Mouse (Mus musculus): Measurements from ENCODE around the gene Mettl7b.

The Mettl7b gene

DNA sequence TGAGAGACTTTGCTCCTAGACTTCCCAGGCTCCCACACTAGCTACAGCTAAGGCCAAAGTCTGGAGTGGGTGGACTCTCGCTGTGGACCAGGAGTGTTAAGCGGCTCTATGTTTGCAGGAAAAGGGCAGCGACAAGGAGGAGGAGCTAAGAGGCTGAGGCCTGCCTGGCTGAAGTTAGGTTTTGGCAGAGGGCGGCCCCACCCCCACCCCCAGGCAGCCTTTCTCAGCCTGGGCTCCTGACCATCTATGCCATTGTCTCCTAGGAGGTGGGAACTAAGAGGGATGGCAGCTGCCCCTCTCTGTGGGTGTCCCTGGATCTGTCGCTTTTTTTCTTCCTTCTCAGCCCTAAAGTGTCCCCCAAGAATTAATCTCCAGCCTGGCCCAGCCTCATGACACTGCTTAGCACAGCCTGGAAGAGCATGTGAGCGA, 41.6 kb downstream of the Mettl7b start:
- DNase-seq (ENCODE audit: low spot score), result no peak

DNA sequence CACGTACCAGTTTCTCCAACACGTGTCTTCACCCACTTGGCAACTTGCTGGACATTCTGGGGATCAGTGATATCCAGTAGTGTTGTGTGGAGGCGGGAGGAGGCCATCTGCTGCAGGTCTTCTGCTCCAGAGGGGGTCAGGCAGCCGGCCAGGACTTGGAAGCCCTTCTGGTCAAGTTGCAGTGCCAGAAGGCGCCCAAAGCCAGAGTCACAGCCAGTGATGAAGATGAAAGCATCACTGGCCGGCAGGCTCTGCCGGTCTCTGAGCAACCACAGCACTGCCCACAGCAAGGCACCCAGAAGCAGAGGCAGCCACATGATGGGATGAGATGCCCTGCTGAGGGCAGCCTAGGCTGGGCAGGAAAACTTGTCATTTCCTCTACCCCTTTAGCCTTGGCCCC, 42.5 kb downstream of the Mettl7b start:
- no peak for DNase-seq (ENCODE audit: low spot score)

DNA sequence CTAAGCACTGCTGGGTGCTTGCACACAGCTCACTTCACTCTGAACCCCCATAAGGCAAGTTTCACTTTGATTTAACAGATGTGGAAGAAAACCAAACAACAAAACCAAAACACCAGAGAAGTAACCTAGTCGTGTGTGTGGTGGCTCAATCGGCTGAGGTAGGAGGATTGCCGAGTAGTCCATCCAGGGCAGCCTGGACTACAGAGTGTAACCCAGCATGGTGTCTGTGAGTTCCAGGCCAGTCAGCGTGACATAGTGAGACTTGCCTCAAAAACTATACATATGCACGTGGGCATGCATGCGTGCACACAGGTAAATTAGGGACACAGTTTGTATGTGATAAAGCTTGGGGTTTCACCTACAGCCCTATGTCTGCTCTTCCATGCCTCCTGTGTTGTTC, 43.4 kb downstream of the Mettl7b start:
- DNase-seq (ENCODE audit: low spot score), result no peak

DNA sequence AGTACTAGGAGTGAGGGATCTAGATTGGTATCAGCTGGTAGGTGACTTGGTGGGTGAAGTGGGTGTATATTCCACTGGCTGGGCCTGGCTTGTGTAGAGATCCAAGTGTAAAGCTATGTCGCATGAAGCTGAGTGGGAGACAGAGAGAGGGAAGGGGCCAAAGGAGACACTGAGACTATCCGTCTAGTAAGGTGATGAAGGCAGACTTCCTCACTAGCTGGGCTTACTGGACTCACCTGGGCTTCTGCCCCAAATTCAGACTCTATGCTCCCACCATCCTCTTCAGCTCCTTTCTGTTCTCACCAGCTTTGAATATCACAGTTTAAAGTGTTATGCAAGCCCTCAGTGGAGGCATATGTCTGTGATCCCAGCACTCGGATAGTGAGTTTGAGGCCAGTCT, 44.1 kb downstream of the Mettl7b start:
- no peak for DNase-seq (ENCODE audit: low spot score)

DNA sequence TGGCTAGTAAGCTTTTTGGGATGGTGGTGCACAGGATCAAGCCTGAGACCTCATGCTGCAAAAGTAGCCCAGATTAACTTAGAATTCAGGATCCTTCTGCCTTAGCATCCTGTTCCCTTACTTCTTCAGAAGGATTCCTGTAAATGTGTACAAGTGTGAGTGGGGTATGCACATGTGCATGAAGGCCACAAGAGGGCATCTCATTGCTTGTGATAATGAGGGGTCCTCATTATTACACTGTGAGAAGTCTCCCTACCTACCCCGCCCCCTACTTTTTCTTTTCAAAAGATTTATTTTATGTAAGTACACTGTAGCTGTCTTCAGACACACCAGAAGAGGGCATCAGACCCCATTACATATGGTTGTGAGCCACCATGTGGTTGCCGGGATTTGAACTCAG, 45.2 kb downstream of the Mettl7b start:
- no peak for DNase-seq (ENCODE audit: low spot score)

DNA sequence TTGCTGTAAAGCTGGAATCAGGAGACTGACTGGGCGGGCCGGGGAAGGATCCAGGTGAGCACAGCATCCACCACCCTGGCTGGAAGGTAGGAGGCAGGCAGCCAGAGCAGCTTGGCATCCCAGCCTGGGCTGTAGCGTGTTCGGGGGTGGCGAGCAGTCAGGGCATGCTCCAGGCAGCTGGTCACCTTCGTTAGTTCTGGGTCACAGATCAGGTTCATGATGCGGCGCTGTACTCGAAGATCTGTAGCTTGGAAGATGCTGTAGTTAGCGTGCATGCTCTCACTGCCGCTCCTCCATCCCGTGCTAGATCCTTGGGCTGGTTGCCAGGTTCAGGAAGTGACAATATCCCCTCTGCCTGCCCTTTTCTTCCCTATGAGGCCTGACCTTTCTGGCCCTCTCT, 47.1 kb downstream of the Mettl7b start:
- no peak for DNase-seq (ENCODE audit: low spot score)

DNA sequence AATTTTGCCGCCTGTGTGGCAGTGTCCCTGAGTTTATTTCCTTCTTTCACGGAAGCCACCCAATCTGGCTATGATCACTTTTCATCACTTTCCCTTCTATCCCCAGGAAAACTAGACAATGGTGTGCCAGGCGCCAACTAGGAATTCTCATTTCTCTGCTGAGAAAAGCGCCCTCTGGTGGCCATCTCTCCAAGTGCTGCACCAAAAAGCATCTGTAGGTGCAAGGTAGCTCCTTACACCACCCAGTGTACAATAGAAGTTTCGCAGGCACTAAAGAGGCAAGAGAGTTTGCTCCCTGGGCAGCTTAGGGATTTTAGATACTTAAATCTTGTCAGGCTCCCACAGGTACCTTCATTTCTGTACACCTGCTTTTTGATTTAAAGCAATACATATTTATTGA, 47.6 kb downstream of the Mettl7b start:
- peak; percentile 88 for DNase-seq (ENCODE audit: low spot score)

DNA sequence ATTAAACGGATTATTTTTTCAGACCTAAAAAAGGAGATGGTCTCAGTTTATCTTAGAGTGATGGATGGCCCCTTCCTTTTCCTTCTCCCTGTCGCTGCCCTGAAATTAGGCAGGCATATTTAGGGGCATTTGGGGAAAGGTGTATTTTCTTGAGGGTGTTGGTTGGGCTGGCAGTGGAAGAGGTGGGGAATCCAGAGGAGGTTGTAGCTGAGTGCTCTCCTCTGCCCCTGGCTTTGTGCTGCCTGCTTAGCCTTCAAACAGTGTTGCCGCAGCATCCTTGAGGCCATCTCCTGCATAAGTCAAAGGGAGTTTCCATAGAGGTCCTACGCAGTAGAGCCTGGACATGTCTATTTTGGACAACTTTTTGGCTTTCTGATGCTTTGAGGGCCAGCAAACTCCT, 48.0 kb downstream of the Mettl7b start:
- no peak for DNase-seq (ENCODE audit: low spot score)

DNA sequence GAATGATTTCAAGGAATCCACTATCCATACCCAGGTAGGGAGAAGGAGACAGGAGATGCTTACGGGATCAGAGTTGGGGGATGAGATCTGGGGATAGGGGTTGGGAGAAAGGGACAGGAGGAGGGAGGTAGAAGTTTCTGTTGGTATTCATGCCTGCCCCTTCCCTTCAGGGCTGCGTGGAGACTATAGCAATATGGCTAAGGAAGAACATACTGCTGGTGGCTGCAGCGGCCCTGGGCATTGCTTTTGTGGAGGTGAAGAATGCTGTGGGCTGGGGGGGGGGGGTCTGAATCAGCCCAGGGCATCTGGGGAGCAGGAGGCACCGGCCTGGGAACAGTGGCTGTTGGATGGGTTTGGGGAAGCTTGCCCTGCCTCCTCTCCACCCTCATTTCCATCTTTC, 48.5 kb downstream of the Mettl7b start:
- no peak for DNase-seq (ENCODE audit: low spot score)

DNA sequence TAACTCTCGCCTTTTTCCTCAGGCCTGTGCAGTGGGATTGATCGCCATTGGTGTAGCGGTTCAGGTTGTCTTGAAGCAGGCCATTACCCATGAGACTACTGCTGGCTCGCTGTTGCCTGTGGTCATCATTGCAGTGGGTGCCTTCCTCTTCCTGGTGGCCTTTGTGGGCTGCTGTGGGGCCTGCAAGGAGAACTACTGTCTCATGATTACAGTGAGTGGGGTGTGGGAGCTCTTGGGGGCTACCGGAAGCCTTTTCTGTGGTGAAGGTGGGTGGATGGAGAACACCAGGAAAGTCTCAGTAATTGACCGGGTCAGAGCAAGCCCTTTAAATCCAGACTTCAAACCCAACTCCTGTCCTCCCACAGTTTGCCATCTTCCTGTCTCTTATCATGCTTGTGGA, 49.4 kb downstream of the Mettl7b start:
- DNase-seq (ENCODE audit: low spot score), result no peak

DNA sequence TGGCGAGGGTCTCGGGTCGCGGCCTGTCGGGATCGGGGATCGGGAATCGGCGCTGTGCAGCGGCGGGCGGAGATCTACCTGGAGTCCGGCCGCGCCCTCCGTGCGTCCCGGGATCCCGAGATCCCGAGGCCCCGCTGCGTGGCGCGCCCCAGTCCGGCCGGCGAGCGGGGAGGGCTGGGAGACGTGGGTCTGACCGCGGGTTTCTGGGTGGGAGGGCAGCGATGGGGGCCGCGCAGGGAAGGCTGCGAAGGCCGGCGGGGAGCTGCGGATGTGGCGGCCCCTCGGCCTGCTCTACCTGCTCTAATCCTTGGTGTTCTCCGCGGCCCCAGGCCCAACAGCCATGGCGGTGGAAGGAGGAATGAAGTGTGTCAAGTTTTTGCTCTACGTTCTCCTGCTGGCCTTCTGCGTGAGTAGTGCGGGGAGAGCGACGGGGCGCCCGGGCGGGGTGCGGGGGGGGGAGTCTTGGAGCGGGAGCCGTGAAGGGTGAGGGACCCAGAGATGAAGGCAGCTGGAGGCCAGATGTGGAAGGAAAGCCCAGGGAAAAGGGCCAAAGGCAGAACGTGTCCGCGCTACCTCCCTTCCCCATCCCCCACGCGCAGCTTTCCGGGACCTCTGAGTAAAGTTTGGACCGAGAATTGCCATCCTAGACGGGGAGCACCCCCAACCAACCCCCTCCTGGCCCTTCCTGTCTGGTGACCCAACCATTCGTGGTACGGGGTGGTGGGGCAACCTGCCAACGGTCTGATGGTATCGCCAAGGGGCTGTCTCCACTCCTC, 50.5 kb downstream of the Mettl7b start:
- peak; percentile 52 for DNase-seq (ENCODE audit: low spot score)

DNA sequence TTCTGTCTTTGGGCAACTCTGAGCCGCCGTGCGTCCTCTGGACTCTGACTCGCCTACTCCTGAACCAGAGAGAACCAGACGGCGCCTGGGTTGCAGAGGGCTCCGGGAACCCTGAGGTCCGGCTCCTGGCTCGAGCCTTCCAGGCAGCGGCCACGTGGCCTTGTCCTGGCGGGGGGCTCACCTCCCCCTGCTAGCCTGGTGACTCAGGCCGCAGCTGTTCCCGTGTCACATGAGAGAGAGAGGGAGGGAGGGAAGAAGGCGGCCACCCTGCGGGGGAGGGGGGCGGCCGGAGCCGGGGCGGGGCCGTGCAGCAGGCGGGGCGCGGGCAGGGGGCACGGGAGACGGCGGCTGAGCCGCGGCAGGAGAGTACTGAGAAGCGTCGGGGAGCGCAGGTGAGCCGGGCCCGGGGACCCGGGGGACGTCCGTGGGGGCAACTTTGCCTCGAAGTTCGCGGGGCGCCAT, 51.2 kb downstream of the Mettl7b start:
- DNase-seq (ENCODE audit: low spot score), result peak; percentile 83

DNA sequence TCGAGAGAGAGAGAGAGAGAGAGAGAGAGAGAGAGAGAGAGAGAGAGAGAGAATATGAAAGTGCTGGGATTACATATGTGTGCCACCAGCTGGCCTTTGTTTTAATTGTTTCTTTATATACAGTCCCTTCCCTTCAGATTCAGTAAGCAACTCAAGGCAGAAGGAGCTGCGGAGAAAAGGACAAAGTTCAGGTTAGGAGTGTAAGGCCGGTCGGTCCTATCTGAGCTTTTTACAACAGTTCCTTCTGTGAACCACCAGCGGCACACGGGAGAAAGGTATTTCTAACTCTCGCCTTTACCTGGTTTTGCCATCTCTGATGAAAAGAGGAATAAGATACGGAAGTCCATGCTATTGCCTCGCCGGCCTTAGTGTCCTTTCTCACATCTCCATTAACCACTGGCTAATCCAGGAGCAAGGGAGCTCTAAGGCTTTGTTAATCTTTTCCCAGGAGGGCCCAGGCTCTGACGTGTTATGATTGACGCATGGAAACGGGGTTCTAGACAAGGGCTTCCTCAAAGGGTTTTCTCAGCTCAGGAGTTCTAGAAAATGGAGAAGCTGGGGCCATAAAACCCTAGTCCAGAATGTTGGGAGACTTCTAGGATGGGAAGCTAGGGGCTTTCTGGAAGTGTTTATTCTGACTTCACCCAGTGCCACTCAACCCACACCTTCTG, 51.9 kb downstream of the Mettl7b start:
- DNase-seq (ENCODE audit: low spot score), result no peak
